Mouse (Mus musculus): ENCODE data around the gene Pdzrn3. TPM values are rescaled to one million over a fixed set of nuclear protein-coding genes. Genes with fewer than 3 reads are reported as not detected.

Pdzrn3 gene
- 6.7 and 13.2 TPM in 2 replicates for polyA plus RNA-seq (2016; fragmentation: Nextera tagmentation; extraction: Ambion mirVana)

GRCm38 (mm10) chr6:101377167-101377934 lies at the start of gene Pdzrn3:
Gene Pdzrn3 (minus strand): TSS chr6:101377897.
- Histone ChIP-seq H3K9me3 (no peaks in the 10 kb centered on the region), H3K27me3 (ENCODE audit: insufficient read depth, poor library complexity, severe bottlenecking) (peaks cover 27% of the 10 kb centered on the region)
- WGBS = under 1% methylated on average over 111 of the region's 111 CpGs

GRCm38 (mm10) chr6:101427296-101427695 lies 49.6 kb upstream of the Pdzrn3 start:
- no peak overlapping the region for H3K27ac ChIP-seq
- no peaks in the 10 kb centered on the region for H3K36me3 ChIP-seq
- peaks cover 9% of the 10 kb centered on the region for H3K4me1 ChIP-seq (replicated peaks)
- H3K9me3 ChIP-seq = no peaks in the 10 kb centered on the region
- no peak overlapping the region for H3K4me3 ChIP-seq
- WGBS = 94% methylated on average over 3 of the region's 3 CpGs
- no peaks in the 10 kb centered on the region for H3K27me3 ChIP-seq (ENCODE audit: insufficient read depth, poor library complexity, severe bottlenecking)
- DNase-seq (ENCODE audit: low spot score) = no peak

More at GRCm38 (mm10) chr6:101377167-101377934, at the start of gene Pdzrn3:
- Histone ChIP-seq H3K27ac (peak within 1 kb of the TSS; percentile 93), H3K4me3 (peak within 1 kb of the TSS; percentile 73), H3K4me1 (replicated peaks) (peaks cover 60% of the 10 kb centered on the region), H3K36me3 (0 out of 2 replicates have a peak, but pooled peaks cover 3% of the 10 kb centered on the region)
- DNase-seq (ENCODE audit: low spot score) = peak; percentile 76

DNA sequence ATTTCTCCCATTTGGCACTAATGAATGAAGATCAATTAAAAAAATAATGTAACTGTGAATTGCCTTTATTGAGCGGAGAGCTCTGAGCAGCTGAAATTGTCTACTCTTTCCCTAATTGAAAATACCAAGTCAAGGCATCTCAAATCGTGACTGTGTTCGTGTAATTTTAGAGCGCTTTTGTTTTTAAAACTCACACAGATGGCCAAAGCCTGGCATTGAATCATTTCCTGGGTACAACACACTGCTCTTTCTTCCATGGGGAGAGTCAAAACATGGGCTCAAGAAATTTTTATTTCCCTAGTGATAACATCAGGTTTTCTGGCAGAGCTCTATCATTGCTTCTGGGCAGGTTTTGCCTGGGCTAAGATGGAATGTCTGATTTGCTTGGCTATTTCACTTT lies 48.6 kb upstream of the Pdzrn3 start:
- Histone ChIP-seq H3K27ac (no peak overlapping the region), H3K36me3 (no peaks in the 10 kb centered on the region), H3K27me3 (ENCODE audit: insufficient read depth, poor library complexity, severe bottlenecking) (no peaks in the 10 kb centered on the region), H3K4me3 (no peak overlapping the region), H3K9me3 (no peaks in the 10 kb centered on the region), H3K4me1 (replicated peaks) (peaks cover 17% of the 10 kb centered on the region)
- WGBS = 89% methylated on average over 4 of the region's 4 CpGs
- DNase-seq (ENCODE audit: low spot score) = no peak

GRCm38 (mm10) chr6:101422084-101422954 lies 44.6 kb upstream of the Pdzrn3 start:
- no peaks in the 10 kb centered on the region for H3K27me3 ChIP-seq (ENCODE audit: insufficient read depth, poor library complexity, severe bottlenecking)
- no peaks in the 10 kb centered on the region for H3K36me3 ChIP-seq
- no peaks in the 10 kb centered on the region for H3K9me3 ChIP-seq
- 60% methylated on average over 10 of the region's 10 CpGs for WGBS
- H3K4me1 ChIP-seq (replicated peaks) = peaks cover 26% of the 10 kb centered on the region
- no peak overlapping the region for H3K4me3 ChIP-seq
- H3K27ac ChIP-seq = no peak overlapping the region
- DNase-seq (ENCODE audit: low spot score) = no peak

DNA sequence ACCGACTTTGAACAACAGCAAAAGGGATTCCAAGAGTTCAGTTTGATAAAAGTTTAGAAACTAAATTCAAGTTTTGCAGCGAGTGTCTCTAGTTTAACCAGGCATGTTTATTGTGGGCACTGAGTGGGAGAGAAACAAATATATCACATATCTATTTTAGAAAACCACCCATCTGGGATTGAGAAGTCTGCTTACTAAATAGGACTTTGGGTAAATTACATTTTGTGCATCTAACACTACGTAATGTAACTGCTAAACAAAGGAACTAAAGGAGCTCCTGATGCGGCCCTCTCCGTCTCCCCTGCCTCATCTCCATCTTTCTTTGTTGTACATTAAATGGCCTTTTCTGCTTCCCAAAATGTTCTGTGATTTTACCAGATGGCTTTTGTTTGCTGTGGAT lies 40.5 kb upstream of the Pdzrn3 start:
- H3K27me3 ChIP-seq (ENCODE audit: insufficient read depth, poor library complexity, severe bottlenecking) = no peaks in the 10 kb centered on the region
- H3K27ac ChIP-seq = no peak overlapping the region
- H3K4me3 ChIP-seq = no peak overlapping the region
- peaks cover 26% of the 10 kb centered on the region for H3K4me1 ChIP-seq (replicated peaks)
- no peaks in the 10 kb centered on the region for H3K36me3 ChIP-seq
- no peak for DNase-seq (ENCODE audit: low spot score)
- H3K9me3 ChIP-seq = no peaks in the 10 kb centered on the region
- 79% methylated on average over 5 of the region's 5 CpGs for WGBS

GRCm38 (mm10) chr6:101411701-101412100 lies 34.0 kb upstream of the Pdzrn3 start:
- Histone ChIP-seq H3K36me3 (no peaks in the 10 kb centered on the region), H3K27me3 (ENCODE audit: insufficient read depth, poor library complexity, severe bottlenecking) (no peaks in the 10 kb centered on the region), H3K9me3 (no peaks in the 10 kb centered on the region), H3K4me3 (no peak overlapping the region), H3K27ac (no peak overlapping the region), H3K4me1 (replicated peaks) (peaks cover 12% of the 10 kb centered on the region)
- 42% methylated on average over 1 of the region's 1 CpGs for WGBS
- no peak for DNase-seq (ENCODE audit: low spot score)

DNA sequence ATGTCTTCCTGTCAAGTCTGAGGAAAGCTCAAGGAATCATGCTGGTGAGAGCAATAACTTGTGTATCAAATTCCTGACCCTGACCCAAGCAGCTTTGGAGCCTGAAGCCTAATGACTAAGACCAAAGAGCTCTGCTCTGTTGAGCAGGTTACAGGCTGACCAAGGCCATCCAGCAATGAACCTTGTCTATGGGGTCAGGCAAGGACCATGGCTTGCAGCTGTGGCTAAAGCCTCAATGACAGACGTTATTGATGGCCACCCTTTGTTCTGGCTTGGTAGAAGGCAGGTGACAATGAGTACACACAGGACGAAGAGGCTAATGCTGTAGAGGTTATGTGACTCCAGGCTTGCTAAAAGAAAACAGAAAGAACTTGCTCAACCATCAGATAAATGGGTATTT lies 33.4 kb upstream of the Pdzrn3 start:
- H3K36me3 ChIP-seq = no peaks in the 10 kb centered on the region
- H3K27ac ChIP-seq = no peak overlapping the region
- no peaks in the 10 kb centered on the region for H3K27me3 ChIP-seq (ENCODE audit: insufficient read depth, poor library complexity, severe bottlenecking)
- no peak overlapping the region for H3K4me3 ChIP-seq
- H3K4me1 ChIP-seq (replicated peaks) = peaks cover 12% of the 10 kb centered on the region
- no peaks in the 10 kb centered on the region for H3K9me3 ChIP-seq
- WGBS = 28% methylated on average over 2 of the region's 2 CpGs
- peak; percentile 47 for DNase-seq (ENCODE audit: low spot score)

- no peak overlapping the region for H3K27ac ChIP-seq
- 84% methylated on average over 4 of the region's 4 CpGs for WGBS
- no peak overlapping the region for H3K4me3 ChIP-seq
- no peak for DNase-seq (ENCODE audit: low spot score)
- H3K36me3 ChIP-seq = no peaks in the 10 kb centered on the region
- H3K27me3 ChIP-seq (ENCODE audit: insufficient read depth, poor library complexity, severe bottlenecking) = no peaks in the 10 kb centered on the region
- H3K4me1 ChIP-seq (replicated peaks) = 0 out of 2 replicates have a peak, but pooled peaks cover 4% of the 10 kb centered on the region
- H3K9me3 ChIP-seq = no peaks in the 10 kb centered on the region
Observed at GRCm38 (mm10) chr6:101396711-101397110, 19.0 kb upstream of the Pdzrn3 start.

- Histone ChIP-seq H3K36me3 (no peaks in the 10 kb centered on the region), H3K9me3 (no peaks in the 10 kb centered on the region), H3K4me3 (no peak overlapping the region), H3K27ac (no peak overlapping the region), H3K27me3 (ENCODE audit: insufficient read depth, poor library complexity, severe bottlenecking) (no peaks in the 10 kb centered on the region), H3K4me1 (replicated peaks) (0 out of 2 replicates have a peak, but pooled peaks cover 4% of the 10 kb centered on the region)
- DNase-seq (ENCODE audit: low spot score) = no peak
- WGBS = 91% methylated on average over 6 of the region's 6 CpGs
Observed at GRCm38 (mm10) chr6:101395908-101396307, 18.2 kb upstream of the Pdzrn3 start.

DNA sequence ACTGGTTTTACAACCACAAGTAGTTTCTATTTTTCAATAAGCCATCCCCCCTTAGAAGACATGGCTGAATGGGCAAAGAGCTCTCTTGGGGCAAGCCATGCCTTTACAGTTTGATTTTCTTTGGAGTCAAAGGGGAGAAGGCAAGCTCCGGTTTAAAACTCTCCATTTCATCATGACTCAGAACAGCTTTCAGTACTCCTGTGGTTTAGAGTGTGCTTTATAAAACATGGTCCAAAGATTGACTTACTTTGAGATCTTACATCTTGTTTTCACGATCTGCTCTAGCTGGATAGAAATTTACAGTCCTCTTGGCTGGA lies 15.1 kb upstream of the Pdzrn3 start:
- Histone ChIP-seq H3K36me3 (no peaks in the 10 kb centered on the region), H3K27ac (no peak overlapping the region), H3K9me3 (0 out of 2 replicates have a peak, but pooled peaks cover 5% of the 10 kb centered on the region), H3K4me3 (no peak overlapping the region), H3K27me3 (ENCODE audit: insufficient read depth, poor library complexity, severe bottlenecking) (no peaks in the 10 kb centered on the region), H3K4me1 (replicated peaks) (0 out of 2 replicates have a peak, but pooled peaks cover 4% of the 10 kb centered on the region)
- no peak for DNase-seq (ENCODE audit: low spot score)
- WGBS = 81% methylated on average over 2 of the region's 2 CpGs

DNA sequence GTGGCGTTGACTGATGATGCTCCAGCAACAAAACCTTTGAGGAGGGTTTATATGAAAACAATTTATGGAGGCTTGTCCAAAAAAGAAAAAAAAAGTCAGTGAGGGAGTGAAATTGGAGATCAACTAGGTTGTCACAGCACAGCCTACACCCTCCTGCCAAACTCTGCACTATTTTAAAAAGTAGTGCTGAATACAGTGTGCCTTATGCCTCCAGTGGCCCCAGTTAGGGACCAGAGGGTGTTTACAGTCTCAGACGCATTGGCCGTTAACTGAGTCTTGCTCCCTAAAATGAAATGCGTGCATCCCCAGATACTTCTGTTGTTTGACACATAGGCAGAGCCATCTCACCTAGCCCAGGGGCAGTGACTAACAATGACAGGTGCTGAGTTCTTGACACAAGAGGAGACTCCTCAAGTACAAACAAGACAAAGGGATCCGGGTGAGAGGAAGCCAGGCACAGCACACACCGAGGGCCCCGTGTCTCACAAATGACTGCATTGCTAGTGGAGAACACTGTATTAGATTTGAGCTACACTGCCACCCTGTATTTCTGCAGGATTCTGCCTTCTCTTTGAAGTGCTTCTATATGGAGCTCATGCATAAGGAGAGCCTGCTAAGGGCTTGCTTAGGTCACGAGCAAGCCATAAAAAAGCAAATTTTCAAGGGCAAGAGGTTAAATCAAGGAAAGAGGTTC lies 14.6 kb upstream of the Pdzrn3 start:
- H3K9me3 ChIP-seq = 0 out of 2 replicates have a peak, but pooled peaks cover 5% of the 10 kb centered on the region
- H3K27me3 ChIP-seq (ENCODE audit: insufficient read depth, poor library complexity, severe bottlenecking) = no peaks in the 10 kb centered on the region
- 81% methylated on average over 8 of the region's 8 CpGs for WGBS
- no peak overlapping the region for H3K4me3 ChIP-seq
- no peak for DNase-seq (ENCODE audit: low spot score)
- no peak overlapping the region for H3K27ac ChIP-seq
- H3K4me1 ChIP-seq (replicated peaks) = 0 out of 2 replicates have a peak, but pooled peaks cover 4% of the 10 kb centered on the region
- no peaks in the 10 kb centered on the region for H3K36me3 ChIP-seq

GRCm38 (mm10) chr6:101385490-101385889 lies 7.8 kb upstream of the Pdzrn3 start:
- no peak for DNase-seq (ENCODE audit: low spot score)
- H3K27me3 ChIP-seq (ENCODE audit: insufficient read depth, poor library complexity, severe bottlenecking) = peaks cover 8% of the 10 kb centered on the region

More at GRCm38 (mm10) chr6:101385490-101385889, 7.8 kb upstream of the Pdzrn3 start:
- H3K36me3 ChIP-seq = no peaks in the 10 kb centered on the region
- 0 out of 2 replicates have a peak, but pooled peaks cover 5% of the 10 kb centered on the region for H3K9me3 ChIP-seq
- H3K27ac ChIP-seq = no peak overlapping the region
- H3K4me1 ChIP-seq (replicated peaks) = no peaks in the 10 kb centered on the region
- WGBS = 81% methylated on average over 7 of the region's 7 CpGs
- H3K4me3 ChIP-seq = no peak overlapping the region
